Mouse (Mus musculus) G1E (cell line): ENCODE measurements at regions not wholly inside any gene's neighbourhood (a gene's known extent, or its start where the extent isn't known, plus 50 kb on each side); places are given as distances from the start of the nearest gene placed in this dataset.

Source experiments
- CTCF ChIP-seq: IDR thresholded peaks from 2 replicates; pipeline ENCODE4 v1.5.1; 2012; ENCODE audit warnings: low read depth, low read length, inconsistent platforms, mixed read lengths
- GATA1 ChIP-seq: IDR thresholded peaks from 2 replicates; pipeline ENCODE4 v1.6.1; 2012; ENCODE audit warnings: borderline replicate concordance, low read length, inconsistent platforms, mixed read lengths
- POLR2AphosphoS5 ChIP-seq: IDR thresholded peaks from 2 replicates; pipeline ENCODE4 v1.6.1; 2012; ENCODE audit warnings: low read depth, low read length, inconsistent platforms; ENCODE audit not compliant: insufficient replicate concordance
- TAL1 ChIP-seq: conservative IDR thresholded peaks from 2 replicates; pipeline ENCODE4 v1.6.1; 2012; ENCODE audit warnings: low read depth, low read length, inconsistent platforms, mixed read lengths

DNA sequence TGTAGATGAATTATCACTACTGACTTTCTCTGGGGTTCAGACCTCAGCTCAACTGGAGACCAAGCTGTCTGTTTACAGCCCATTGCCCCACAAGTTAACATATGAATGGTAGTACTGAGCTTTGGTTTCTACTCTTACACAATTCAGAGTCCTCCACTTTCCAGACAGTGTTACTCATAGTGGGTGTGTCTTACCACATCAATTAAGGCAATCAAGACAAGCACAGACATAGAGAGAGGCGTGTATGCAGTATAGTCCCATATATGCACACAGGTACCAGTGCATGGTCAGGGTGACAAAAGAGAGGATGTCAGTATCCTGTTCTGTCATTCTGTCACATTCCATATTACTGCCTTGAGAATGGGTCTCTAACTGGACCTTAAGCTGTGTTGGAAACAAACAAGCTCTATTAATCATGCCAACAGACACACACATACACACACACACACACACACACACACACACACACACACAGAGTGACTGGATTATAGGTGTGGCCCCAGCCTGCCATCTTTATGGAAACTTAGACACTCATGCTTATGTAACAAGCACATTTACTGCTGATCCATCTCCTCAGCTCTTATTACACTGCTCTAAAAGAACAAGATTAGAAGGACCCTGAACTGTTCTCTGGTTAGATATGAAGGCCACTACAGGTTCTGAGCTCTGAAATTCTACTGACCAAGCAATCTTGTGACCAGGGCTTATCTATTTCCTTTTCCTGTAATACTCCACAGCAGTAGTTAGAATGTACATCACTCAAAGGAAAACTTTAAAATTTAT is 59.0 kb upstream of the Cd209c start:
- TF ChIP-seq CTCF (no peak), GATA1 (no peak), POLR2AphosphoS5 (no peak), TAL1 (no peak)
